Mouse (Mus musculus): ENCODE results near the gene Man2a2.
A peak's percentile ranks its signal among the peaks of the same experiment; 100 is the strongest.

DNA sequence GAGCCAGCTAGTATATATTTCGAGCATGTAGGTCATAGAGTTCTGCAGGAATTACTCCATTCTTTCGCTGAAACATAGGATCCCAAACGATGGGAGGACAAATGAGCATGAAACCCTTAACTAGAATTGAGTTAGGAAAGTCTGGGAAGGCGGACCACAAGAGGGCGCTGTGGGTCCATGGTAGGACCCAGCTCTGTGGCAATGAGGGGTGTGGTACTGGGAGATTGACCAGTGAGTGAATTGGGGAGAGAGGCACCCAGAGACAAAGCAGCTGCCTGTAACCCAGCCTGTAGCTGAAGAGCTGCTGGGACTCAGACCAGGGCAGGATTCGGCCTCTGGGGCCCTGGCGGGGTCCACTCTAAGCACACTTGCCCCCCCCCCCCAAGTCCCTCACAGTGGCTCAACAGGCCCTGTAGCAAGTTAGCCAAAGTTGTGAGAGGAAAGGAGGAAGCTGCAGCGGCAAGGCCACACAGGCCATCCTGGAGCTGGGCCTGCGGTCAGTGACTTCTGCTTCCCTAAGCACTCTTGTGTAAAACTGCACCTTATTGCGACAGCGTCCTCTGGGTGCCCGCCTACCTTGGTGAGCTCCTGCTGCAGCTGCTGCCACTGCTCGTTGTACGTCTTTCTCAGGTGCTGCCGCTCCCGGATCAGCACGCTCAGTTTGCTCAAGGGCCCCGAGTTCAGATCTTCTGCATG is 15.2 kb upstream of the Man2a2 start:
- TF ChIP-seq CTCF (IDR thresholded peaks at IDR 0.05; ENCODE audit: control insufficient read depth, insufficient read depth, low read length) (peak; percentile 99), POLR2A (IDR thresholded peaks at IDR 0.05; ENCODE audit: borderline replicate concordance, control insufficient read depth, low read depth, low read length) (peak; percentile 74)
